Mouse (Mus musculus): Measurements from ENCODE around the gene Gm47283. TPM values are rescaled to one million over a fixed set of nuclear protein-coding genes. Genes with fewer than 3 reads are reported as not detected.
"Not testable (repeated sequence)": the region's sequence is repeated elsewhere in the genome, so short reads cannot be mapped to it uniquely, and the experiment has no call there.

Gene Gm47283
- total and polyA plus RNA-seq, 3 experiments = not detected

- Histone ChIP-seq H3K9ac (ENCODE audit: insufficient read depth, low read depth) (no peak overlapping the region), H3K4me2 (ENCODE audit: insufficient read depth, low read depth, poor library complexity, severe bottlenecking) (no peak overlapping the region), H3K4me1 (ENCODE audit: control insufficient read depth in 1 of 2, insufficient read depth in 2 of 2) (no peaks in the 10 kb centered on the region), H3K9me3 (replicated peaks; ENCODE audit: low read length) (peaks cover 36% of the 10 kb centered on the region), H3K79me2 (replicated peaks; ENCODE audit: control insufficient read depth, extremely low read depth, insufficient read depth, poor library complexity, severe bottlenecking) (no peaks in the 10 kb centered on the region), H3K36me3 (replicated peaks in 1 of 2; ENCODE audit: control insufficient read depth in 1 of 2, insufficient read depth in 1 of 2, low read length in 1 of 2) (peaks cover 22 to 36% of the 10 kb centered on the region in 2 experiments), H3K27ac (ENCODE audit: insufficient read depth, low read depth) (no peak overlapping the region), H3K4me3 (replicated peaks in 1 of 3; ENCODE audit: low read depth in 2 of 3, low read length in 2 of 3, poor library complexity in 1 of 3) (no peak overlapping the region), H3K27me3 (replicated peaks) (no peaks in the 10 kb centered on the region)
- in situ Hi-C loops (cut with MboI; ENCODE audit: low pct_ligation_motif_present, low pct_unique_long_range_greater_than_20kb, low sequenced_read_pairs) (no loop called here), dilution Hi-C loops (cut with MboI; ENCODE audit: extremely low pct_ligation_motif_present, extremely low pct_unique_long_range_greater_than_20kb, low sequenced_read_pairs) (no loop called here)
- TF ChIP-seq JUND (conservative IDR thresholded peaks at IDR 0.05; ENCODE audit: low read depth, low read length) (no peak), RCOR1 (conservative IDR thresholded peaks at IDR 0.05; ENCODE audit: low read depth, low read length) (no peak), MXI1 (IDR thresholded peaks at IDR 0.05; ENCODE audit: low read depth, low read length) (no peak), EP300 (IDR thresholded peaks at IDR 0.05; ENCODE audit: low read length) (no peak)
- DNase-seq (ENCODE audit: extremely low read depth) = peak; percentile 100
Measured at GRCm38 (mm10) chrY:90740013-90740561, 44.5 kb upstream of the Gm47283 start.

DNA sequence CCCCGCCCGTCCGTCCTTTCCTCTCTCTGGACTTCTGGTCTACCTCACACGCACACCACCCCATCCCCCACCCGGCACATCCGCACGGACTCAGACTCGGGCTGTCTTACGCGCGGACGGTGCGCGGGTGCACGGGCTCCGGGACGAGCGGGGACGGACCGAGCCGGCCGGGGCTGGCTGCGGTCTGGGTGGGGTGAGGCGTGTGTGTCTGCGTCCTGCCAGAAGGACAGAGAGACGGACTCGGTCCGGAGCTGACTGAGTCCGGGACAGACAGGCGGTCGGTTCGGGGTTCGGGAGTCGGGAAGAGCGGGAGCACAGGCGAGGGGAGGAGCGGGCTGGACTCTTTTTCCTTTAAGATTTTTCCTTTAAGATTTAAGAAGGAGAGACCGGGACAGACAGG lies 43.5 kb upstream of the Gm47283 start:
- H3K9ac ChIP-seq (ENCODE audit: insufficient read depth, low read depth); H3K4me1 ChIP-seq (ENCODE audit: control insufficient read depth in 1 of 2, insufficient read depth in 2 of 2); dilution Hi-C loops (cut with MboI; ENCODE audit: extremely low pct_ligation_motif_present, extremely low pct_unique_long_range_greater_than_20kb, low sequenced_read_pairs); H3K27me3 ChIP-seq (replicated peaks); H3K27ac ChIP-seq (ENCODE audit: insufficient read depth, low read depth); H3K79me2 ChIP-seq (replicated peaks; ENCODE audit: control insufficient read depth, extremely low read depth, insufficient read depth, poor library complexity, severe bottlenecking); H3K4me2 ChIP-seq (ENCODE audit: insufficient read depth, low read depth, poor library complexity, severe bottlenecking); in situ Hi-C loops (cut with MboI; ENCODE audit: low pct_ligation_motif_present, low pct_unique_long_range_greater_than_20kb, low sequenced_read_pairs): not testable (repeated sequence)
- peaks cover 38% of the 10 kb centered on the region for H3K9me3 ChIP-seq (replicated peaks; ENCODE audit: low read length)
- peak; percentile 98 for DNase-seq (ENCODE audit: extremely low read depth)
- peak overlapping the region in 1 of 3 experiments; percentile 24 for H3K4me3 ChIP-seq (replicated peaks in 1 of 3; ENCODE audit: low read depth in 2 of 3, low read length in 2 of 3, poor library complexity in 1 of 3)
- peaks cover 18 to 34% of the 10 kb centered on the region in 2 experiments for H3K36me3 ChIP-seq (replicated peaks in 1 of 2; ENCODE audit: control insufficient read depth in 1 of 2, insufficient read depth in 1 of 2, low read length in 1 of 2)

- H3K4me1 ChIP-seq (ENCODE audit: control insufficient read depth in 1 of 2, insufficient read depth in 2 of 2); dilution Hi-C loops (cut with MboI; ENCODE audit: extremely low pct_ligation_motif_present, extremely low pct_unique_long_range_greater_than_20kb, low sequenced_read_pairs); in situ Hi-C loops (cut with MboI; ENCODE audit: low pct_ligation_motif_present, low pct_unique_long_range_greater_than_20kb, low sequenced_read_pairs); H3K27me3 ChIP-seq (replicated peaks); H3K27ac ChIP-seq (ENCODE audit: insufficient read depth, low read depth); H3K4me2 ChIP-seq (ENCODE audit: insufficient read depth, low read depth, poor library complexity, severe bottlenecking); H3K79me2 ChIP-seq (replicated peaks; ENCODE audit: control insufficient read depth, extremely low read depth, insufficient read depth, poor library complexity, severe bottlenecking); H3K9ac ChIP-seq (ENCODE audit: insufficient read depth, low read depth): not testable (repeated sequence)
- Histone ChIP-seq H3K36me3 (replicated peaks in 1 of 2; ENCODE audit: control insufficient read depth in 1 of 2, insufficient read depth in 1 of 2, low read length in 1 of 2) (peaks cover 18 to 34% of the 10 kb centered on the region in 2 experiments), H3K4me3 (replicated peaks in 1 of 3; ENCODE audit: low read depth in 2 of 3, low read length in 2 of 3, poor library complexity in 1 of 3) (peak overlapping the region in 1 of 3 experiments; percentile 2), H3K9me3 (replicated peaks; ENCODE audit: low read length) (peaks cover 38% of the 10 kb centered on the region)
- DNase-seq (ENCODE audit: extremely low read depth) = peak; percentile 89
Measured at GRCm38 (mm10) chrY:90741452-90742260, 42.9 kb upstream of the Gm47283 start.

DNA sequence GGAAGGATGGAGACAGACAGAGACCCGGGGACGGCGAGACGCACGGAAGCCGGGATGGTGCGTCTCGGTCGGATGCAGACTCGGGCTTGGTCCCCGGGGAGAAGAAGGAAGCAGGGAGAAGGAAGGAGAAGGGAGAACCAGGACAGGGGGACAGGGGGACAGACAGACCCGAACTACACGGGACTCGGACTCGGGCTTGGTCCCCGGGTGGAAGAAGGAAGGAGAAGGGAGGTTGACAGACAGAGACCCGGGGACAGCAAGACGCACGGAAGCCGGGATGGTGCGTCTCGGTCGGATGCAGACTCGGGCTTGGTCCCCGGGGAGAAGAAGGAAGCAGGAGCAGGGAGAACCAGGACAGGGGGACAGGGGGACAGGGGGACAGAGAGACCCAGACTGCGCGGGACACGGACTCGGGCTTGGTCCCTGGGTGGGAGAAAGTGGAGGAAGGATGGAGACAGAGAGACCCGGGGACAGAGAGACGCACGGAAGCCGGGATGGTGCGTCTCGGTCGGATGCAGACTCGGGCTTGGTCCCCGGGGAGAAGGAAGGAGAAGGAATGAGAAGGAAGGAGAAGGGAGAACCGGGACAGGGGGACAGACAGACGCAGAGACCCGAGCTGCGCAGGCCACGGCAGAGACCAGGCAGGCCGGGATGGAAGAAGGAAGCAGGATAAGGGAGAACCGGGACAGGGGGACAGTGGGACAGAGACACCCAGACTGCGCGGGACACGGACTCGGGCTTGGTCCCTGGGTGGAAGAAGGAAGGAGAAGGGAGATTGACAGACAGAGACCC lies 42.1 kb upstream of the Gm47283 start:
- H3K9ac ChIP-seq (ENCODE audit: insufficient read depth, low read depth); H3K27ac ChIP-seq (ENCODE audit: insufficient read depth, low read depth); in situ Hi-C loops (cut with MboI; ENCODE audit: low pct_ligation_motif_present, low pct_unique_long_range_greater_than_20kb, low sequenced_read_pairs); dilution Hi-C loops (cut with MboI; ENCODE audit: extremely low pct_ligation_motif_present, extremely low pct_unique_long_range_greater_than_20kb, low sequenced_read_pairs); H3K4me1 ChIP-seq (ENCODE audit: control insufficient read depth in 1 of 2, insufficient read depth in 2 of 2); H3K4me2 ChIP-seq (ENCODE audit: insufficient read depth, low read depth, poor library complexity, severe bottlenecking); H3K79me2 ChIP-seq (replicated peaks; ENCODE audit: control insufficient read depth, extremely low read depth, insufficient read depth, poor library complexity, severe bottlenecking); H3K27me3 ChIP-seq (replicated peaks); H3K4me3 ChIP-seq (replicated peaks in 1 of 3; ENCODE audit: low read depth in 2 of 3, low read length in 2 of 3, poor library complexity in 1 of 3): not testable (repeated sequence)
- H3K9me3 ChIP-seq (replicated peaks; ENCODE audit: low read length) = peaks cover 38% of the 10 kb centered on the region
- peaks cover 18 to 34% of the 10 kb centered on the region in 2 experiments for H3K36me3 ChIP-seq (replicated peaks in 1 of 2; ENCODE audit: control insufficient read depth in 1 of 2, insufficient read depth in 1 of 2, low read length in 1 of 2)
- DNase-seq (ENCODE audit: extremely low read depth) = peak; percentile 86

GRCm38 (mm10) chrY:90743053-90743810 lies 41.3 kb upstream of the Gm47283 start:
- H3K27me3 ChIP-seq (replicated peaks); H3K4me3 ChIP-seq (replicated peaks in 1 of 3; ENCODE audit: low read depth in 2 of 3, low read length in 2 of 3, poor library complexity in 1 of 3); in situ Hi-C loops (cut with MboI; ENCODE audit: low pct_ligation_motif_present, low pct_unique_long_range_greater_than_20kb, low sequenced_read_pairs); H3K9ac ChIP-seq (ENCODE audit: insufficient read depth, low read depth); H3K4me2 ChIP-seq (ENCODE audit: insufficient read depth, low read depth, poor library complexity, severe bottlenecking); H3K4me1 ChIP-seq (ENCODE audit: control insufficient read depth in 1 of 2, insufficient read depth in 2 of 2); H3K27ac ChIP-seq (ENCODE audit: insufficient read depth, low read depth); H3K79me2 ChIP-seq (replicated peaks; ENCODE audit: control insufficient read depth, extremely low read depth, insufficient read depth, poor library complexity, severe bottlenecking); dilution Hi-C loops (cut with MboI; ENCODE audit: extremely low pct_ligation_motif_present, extremely low pct_unique_long_range_greater_than_20kb, low sequenced_read_pairs): not testable (repeated sequence)
- H3K36me3 ChIP-seq (replicated peaks in 1 of 2; ENCODE audit: control insufficient read depth in 1 of 2, insufficient read depth in 1 of 2, low read length in 1 of 2) = peaks cover 18 to 29% of the 10 kb centered on the region in 2 experiments
- peaks cover 36% of the 10 kb centered on the region for H3K9me3 ChIP-seq (replicated peaks; ENCODE audit: low read length)
- DNase-seq (ENCODE audit: extremely low read depth) = peak; percentile 63
